ENCODE assay signal across 8 mouse cellular contexts in genomic region chr10:93160497-93160806, GRCm38 (mm10). TPM values are rescaled to one million over a fixed set of nuclear protein-coding genes. Genes with fewer than 3 reads are reported as not detected.
DNase-seq lines count a peak whose midpoint lies in the region; ATAC-seq and TF ChIP-seq lines count a peak whose summit lies in the region.

No protein-coding gene starts in this region.

- H3K27me3 ChIP-seq in forebrain, embryonic 12.5 days = no peaks in the 10 kb centered on the region
- H3K27me3 ChIP-seq in heart, postnatal 0 days (ENCODE audit: control insufficient read depth, insufficient read depth, low read length) = no peaks in the 10 kb centered on the region
- no peaks in the 10 kb centered on the region for H3K27me3 ChIP-seq in lung, embryonic 16.5 days (ENCODE audit: control insufficient read depth, insufficient read depth, low read depth, low read length)

- peak overlapping the region; percentile 98 for H3K9ac ChIP-seq in forebrain, embryonic 12.5 days
- peak overlapping the region; percentile 99 for H3K9ac ChIP-seq in heart, postnatal 0 days (replicated peaks; ENCODE audit: low read depth, low read length)
- peak overlapping the region; percentile 98 for H3K9ac ChIP-seq in lung, embryonic 16.5 days (ENCODE audit: low read length)

- H3K27ac ChIP-seq in forebrain, embryonic 12.5 days = peak overlapping the region; percentile 100
- H3K27ac ChIP-seq in heart, postnatal 0 days (ENCODE audit: low read depth) = peak overlapping the region; percentile 100
- peak overlapping the region; percentile 99 for H3K27ac ChIP-seq in lung, embryonic 16.5 days (ENCODE audit: low read length)

- peak; percentile 82 for TF ChIP-seq CTCF in heart, postnatal 0 days (IDR thresholded peaks at IDR 0.05; ENCODE audit: low read depth)

- TF ChIP-seq EP300 in heart, postnatal 0 days (IDR thresholded peaks at IDR 0.05; ENCODE audit: low read depth) = no peak

- H3K4me3 ChIP-seq in forebrain, embryonic 12.5 days (replicated peaks) = peak overlapping the region; percentile 97
- H3K4me3 ChIP-seq in heart, postnatal 0 days (ENCODE audit: low read depth, low read length) = peak overlapping the region; percentile 99
- peak overlapping the region; percentile 92 for H3K4me3 ChIP-seq in lung, embryonic 16.5 days (ENCODE audit: low read length)

- peaks cover 25% of the 10 kb centered on the region for H3K4me1 ChIP-seq in forebrain, embryonic 12.5 days
- H3K4me1 ChIP-seq in heart, postnatal 0 days (ENCODE audit: control insufficient read depth, insufficient read depth) = peaks cover 11% of the 10 kb centered on the region; the same call in 1 of the 2 replicates
- H3K4me1 ChIP-seq in lung, embryonic 16.5 days (replicated peaks; ENCODE audit: control insufficient read depth, insufficient read depth, low read length) = peaks cover 8% of the 10 kb centered on the region

- no peaks in the 10 kb centered on the region for H3K36me3 ChIP-seq in forebrain, embryonic 12.5 days (replicated peaks)
- H3K36me3 ChIP-seq in heart, postnatal 0 days (replicated peaks; ENCODE audit: control insufficient read depth, insufficient read depth, low read length) = no peaks in the 10 kb centered on the region
- H3K36me3 ChIP-seq in lung, embryonic 16.5 days (ENCODE audit: control insufficient read depth, insufficient read depth, low read length) = no peaks in the 10 kb centered on the region

- under 1% methylated on average over 26 of the region's 26 CpGs for WGBS in forebrain, embryonic 12.5 days
- under 1% methylated on average over 21 of the region's 26 CpGs for WGBS in heart, postnatal 0 days
- under 1% methylated on average over 26 of the region's 26 CpGs for WGBS in lung, embryonic 16.5 days

- H3K9me3 ChIP-seq in forebrain, embryonic 12.5 days = no peaks in the 10 kb centered on the region
- no peaks in the 10 kb centered on the region for H3K9me3 ChIP-seq in heart, postnatal 0 days (replicated peaks; ENCODE audit: control insufficient read depth, low read length)
- no peaks in the 10 kb centered on the region for H3K9me3 ChIP-seq in lung, embryonic 16.5 days (ENCODE audit: control insufficient read depth, low read length)

- peak overlapping the region; percentile 74 for H3K4me2 ChIP-seq in forebrain, embryonic 12.5 days
- peak overlapping the region; percentile 74 for H3K4me2 ChIP-seq in heart, postnatal 0 days (ENCODE audit: low read depth, low read length)
- peak overlapping the region; percentile 65 for H3K4me2 ChIP-seq in lung, embryonic 16.5 days (ENCODE audit: low read depth, low read length)

- ATAC-seq in cerebellum, adult (ENCODE audit: insufficient number of reproducible peaks, low FRiP score, low TSS enrichment) = peak; percentile 74
- ATAC-seq in forebrain, embryonic 12.5 days (ENCODE audit: low FRiP score) = peak; percentile 93
- peak; percentile 92 for ATAC-seq in heart, postnatal 0 days (ENCODE audit: insufficient read depth, low read depth)
- peak; percentile 95 for ATAC-seq in lung, embryonic 16.5 days (ENCODE audit: low read depth)

- DNase-seq in ES-CJ7 (ENCODE audit: low read depth, low spot score) = peak; percentile 68
- DNase-seq in heart, postnatal 0 days (ENCODE audit: low spot score) = peak; percentile 90
- DNase-seq in layer of hippocampus, adult 8-10 months (ENCODE audit: low spot score in 2 of 2) = peak; percentile 53 to 69
- DNase-seq in ovary, postnatal 14 days (ENCODE audit: low spot score) = peak; percentile 90
- peak; percentile 92 for DNase-seq in thymus, postnatal 0 days (ENCODE audit: low spot score)

RNA-seq across cellular contexts. Expression of gene Cdk17, which starts 0.2 kb away (rescaled TPM):
- polyA plus RNA-seq in forebrain, embryonic 12.5 days (2016; fragmentation: Nextera tagmentation; extraction: Ambion mirVana) = 44.6 and 45.7 TPM in 2 replicates
- 40.2 and 41.2 TPM in 2 replicates for total RNA-seq in heart, postnatal 0 days (2014; rRNA removed; ENCODE audit: low replicate concordance)
- polyA plus RNA-seq in heart, postnatal 0 days (2015; fragmentation: Nextera tagmentation; extraction: Ambion mirVana) = 11.9 and 12.3 TPM in 2 replicates
- total RNA-seq in layer of hippocampus, adult 8-10 months (2022) = 100 to 1,000 TPM; 169 to 201 (median 193) TPM
- 15.0 and 15.8 TPM in 2 replicates for polyA plus RNA-seq in lung, embryonic 16.5 days (2015; fragmentation: Nextera tagmentation; extraction: Ambion mirVana)
- polyA plus RNA-seq in thymus, postnatal 0 days (2015; fragmentation: Nextera tagmentation; extraction: Ambion mirVana) = 46.3 and 55.3 TPM in 2 replicates

Comparison
In these comparisons a context has a peak if more than half of its experiments do, and no peak if none do; other contexts are left out.
1. Peak in every context shown above with its lines: DNase-seq, ATAC-seq, H3K4me3 ChIP-seq and H3K27ac ChIP-seq.